Mouse (Mus musculus): ENCODE measurements around the gene Ugt1a6b.

GRCm38 (mm10) chr1:88247660-88248059, 144.6 kb downstream of the Ugt1a6b start:
- TF ChIP-seq CTCF (IDR thresholded peaks at IDR 0.05; ENCODE audit: extremely low read depth, insufficient read depth, low read length): no peak
- TF ChIP-seq POLR2A (IDR thresholded peaks at IDR 0.05; ENCODE audit: extremely low read depth, insufficient read depth, low read length): no peak

All from cortical plate, adult 2 months (tissue).